Mouse (Mus musculus) liver, adult 2 months (tissue): ENCODE results near the gene Gpr68.

ENCODE experiments used
- CTCF ChIP-seq: fragments of 200-500 bp; IDR thresholded peaks from 2 replicates; pipeline ENCODE4 v1.5.1; 2011; ENCODE audit warnings: low read depth, low read length, control low read depth
- POLR2A ChIP-seq: fragments of 200-500 bp; IDR thresholded peaks from 2 replicates; pipeline ENCODE4 v1.6.1; 2011; ENCODE audit warnings: low read length, control low read depth; ENCODE audit not compliant: insufficient read depth; ENCODE audit errors: extremely low read depth

GRCm38 (mm10) chr12:100852370-100852769, 55.6 kb downstream of the Gpr68 start:
- no peak for TF ChIP-seq CTCF
- no peak for TF ChIP-seq POLR2A
